Mouse (Mus musculus) midbrain, embryonic 10.5 days (tissue): Measurements from ENCODE around the gene Tekt4. TPM values are rescaled to one million over a fixed set of nuclear protein-coding genes. Genes with fewer than 3 reads are reported as not detected.
A peak's percentile ranks its signal among the peaks of the same experiment; 100 is the strongest.

Source experiments
- DNase-seq: peaks from one replicate; pipeline ENCODE4 v3.0.0-alpha.2; 2017; ENCODE audit warnings: low spot score
- H3K27ac ChIP-seq: fragments of 300-500 bp; sonication (generic); replicated peaks from 2 replicates; pipeline ENCODE4 v1.5.1; 2016; ENCODE audit warnings: mild to moderate bottlenecking
- H3K27me3 ChIP-seq: fragments of 300-500 bp; sonication (generic); 2 replicates; pipeline ENCODE4 v1.6.1; 2016; ENCODE audit warnings: low read depth, mild to moderate bottlenecking; ENCODE audit not compliant: poor library complexity, severe bottlenecking
- H3K36me3 ChIP-seq: fragments of 300-500 bp; sonication (generic); 2 replicates; pipeline ENCODE4 v1.6.1; 2016; ENCODE audit warnings: mild to moderate bottlenecking, moderate library complexity
- H3K4me1 ChIP-seq: fragments of 300-500 bp; sonication (generic); 2 replicates; pipeline ENCODE4 v1.6.1; 2016
- H3K4me3 ChIP-seq: fragments of 300-500 bp; sonication (generic); 2 replicates; pipeline ENCODE4 v1.5.1; 2016; ENCODE audit warnings: mild to moderate bottlenecking, moderate library complexity
- H3K9me3 ChIP-seq: fragments of 300-500 bp; sonication (generic); replicated peaks from 2 replicates; pipeline ENCODE4 v1.6.1; 2016; ENCODE audit warnings: mild to moderate bottlenecking
- WGBS: fragments of 180-500 bp; shearing (Covaris S2); methylation state at CpG from one replicate; pipeline ENCODE4 v1.1.7; 2016; 5-methylcytosine and 5-hydroxymethylcytosine counted together
- polyA plus RNA-seq: library from polyadenylated mRNA; unstranded; fragments of >200 nt; fragmentation: Nextera tagmentation; extraction: Ambion mirVana; gene quantifications from 2 replicates; pipeline ENCODE4 v1.2.1, GENCODE M21; 2016

The Tekt4 gene
- polyA plus RNA-seq, 1 experiment from 2014 or later: 0.38 TPM

DNA sequence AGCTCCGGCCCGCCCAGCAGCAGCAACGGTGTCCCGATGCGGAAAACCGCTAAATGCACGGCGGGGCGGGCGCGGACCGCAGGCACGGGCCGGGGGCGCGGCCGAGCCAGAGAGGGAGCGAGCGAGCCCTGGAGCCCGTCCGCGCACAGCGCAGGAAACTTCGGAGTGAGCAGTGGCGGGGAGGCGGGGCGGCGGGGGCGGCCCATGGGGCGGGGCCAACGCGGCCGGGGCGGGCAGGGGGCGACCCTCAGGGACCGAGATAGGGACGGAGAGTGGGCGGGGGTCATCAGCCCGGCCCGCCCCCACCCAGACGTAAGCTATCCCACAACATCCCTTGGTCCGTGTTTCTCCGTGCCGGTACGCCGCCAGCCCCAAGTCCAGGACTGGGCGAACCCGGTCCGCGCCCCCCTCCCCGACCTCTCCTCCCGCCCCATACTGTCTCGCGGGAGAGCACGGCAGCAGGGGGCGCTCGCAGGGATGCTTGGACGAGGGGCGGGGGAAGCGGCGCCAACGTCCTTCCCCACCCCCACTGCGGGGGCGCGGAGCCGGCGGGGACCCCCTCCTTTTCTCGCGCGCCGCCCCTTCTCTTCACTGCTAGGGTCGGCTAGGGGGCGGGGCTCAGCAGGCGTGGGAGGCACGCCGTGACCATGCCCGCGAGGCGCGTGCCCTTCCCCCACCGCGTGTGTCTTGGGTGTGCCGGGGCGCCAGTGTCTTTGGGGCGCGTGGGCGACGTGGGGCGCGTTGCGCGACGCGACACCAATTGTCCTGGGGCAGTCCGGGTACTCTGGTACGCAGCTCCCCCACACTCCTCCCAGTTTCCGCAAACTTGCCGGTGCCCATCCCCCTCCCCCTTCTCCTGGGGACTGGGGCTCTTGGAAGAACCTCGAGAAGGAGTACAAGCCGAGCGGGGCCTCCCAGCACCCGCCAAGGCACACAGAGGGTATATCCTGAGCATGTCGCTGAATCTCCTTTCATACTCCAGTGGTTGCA, 20.5 kb upstream of the Tekt4 start, which contains the start of gene Cacna1h:
Cacna1h (minus strand) TSS at position 167 of the 990 bp plus-strand sequence.
- Histone ChIP-seq H3K27ac (peak within 1 kb of the TSS; percentile 89), H3K4me1 (peaks cover 52% of the 10 kb centered on the region), H3K27me3 (peaks cover 80% of the 10 kb centered on the region), H3K9me3 (no peaks in the 10 kb centered on the region), H3K4me3 (peak within 1 kb of the TSS; percentile 82), H3K36me3 (no peaks in the 10 kb centered on the region)
- WGBS: under 1% methylated on average over 90 of the region's 103 CpGs
- DNase-seq: peak; percentile 80

- Histone ChIP-seq H3K4me1 (0 out of 2 replicates have a peak, but pooled peaks cover 3% of the 10 kb centered on the region), H3K27me3 (peaks cover 6% of the 10 kb centered on the region; the same call in 1 of the 2 replicates), H3K9me3 (no peaks in the 10 kb centered on the region), H3K36me3 (no peaks in the 10 kb centered on the region), H3K4me3 (no peak overlapping the region), H3K27ac (no peak overlapping the region)
- DNase-seq: no peak
- 82% methylated on average over 6 of the region's 6 CpGs for WGBS
Measured at GRCm38 (mm10) chr17:25441417-25441816, 13.0 kb upstream of the Tekt4 start.

GRCm38 (mm10) chr17:25442889-25443288, 11.5 kb upstream of the Tekt4 start:
- no peak overlapping the region for H3K27ac ChIP-seq
- H3K4me1 ChIP-seq: 0 out of 2 replicates have a peak, but pooled peaks cover 3% of the 10 kb centered on the region
- no peak for DNase-seq
- H3K4me3 ChIP-seq: no peak overlapping the region
- no peaks in the 10 kb centered on the region for H3K36me3 ChIP-seq
- no peaks in the 10 kb centered on the region for H3K27me3 ChIP-seq
- no peaks in the 10 kb centered on the region for H3K9me3 ChIP-seq
- 85% methylated on average over 3 of the region's 3 CpGs for WGBS

GRCm38 (mm10) chr17:25445074-25445473, 9.3 kb upstream of the Tekt4 start:
- no peaks in the 10 kb centered on the region for H3K9me3 ChIP-seq
- H3K27me3 ChIP-seq: no peaks in the 10 kb centered on the region
- H3K4me3 ChIP-seq: no peak overlapping the region
- 83% methylated on average over 4 of the region's 4 CpGs for WGBS
- no peak overlapping the region for H3K27ac ChIP-seq
- H3K4me1 ChIP-seq: peaks cover 11% of the 10 kb centered on the region
- no peaks in the 10 kb centered on the region for H3K36me3 ChIP-seq
- DNase-seq: no peak

DNA sequence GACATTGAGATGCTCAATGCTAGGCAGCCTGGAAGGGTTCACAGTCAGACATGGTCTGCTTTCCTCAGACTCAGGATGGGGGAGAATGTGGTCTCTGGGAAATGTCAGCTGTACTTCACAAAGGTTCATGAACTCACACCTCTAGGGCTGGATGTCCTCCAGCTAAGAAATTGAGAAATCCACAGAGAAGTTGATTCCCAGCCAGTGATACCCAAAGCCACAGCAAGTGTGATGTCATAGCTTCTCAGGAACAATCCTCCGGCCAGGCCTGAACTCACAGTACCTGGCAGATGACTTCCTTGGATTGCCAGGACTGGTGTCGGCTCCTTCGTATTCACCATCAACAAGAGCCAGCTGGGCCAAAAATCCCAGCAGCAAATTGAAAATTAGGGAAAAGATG, 8.6 kb upstream of the Tekt4 start:
- H3K27ac ChIP-seq: no peak overlapping the region
- H3K4me3 ChIP-seq: no peak overlapping the region
- H3K4me1 ChIP-seq: peaks cover 13% of the 10 kb centered on the region
- no peaks in the 10 kb centered on the region for H3K36me3 ChIP-seq
- H3K27me3 ChIP-seq: no peaks in the 10 kb centered on the region
- DNase-seq: no peak
- 91% methylated on average over 3 of the region's 3 CpGs for WGBS
- no peaks in the 10 kb centered on the region for H3K9me3 ChIP-seq

- H3K36me3 ChIP-seq: no peaks in the 10 kb centered on the region
- H3K4me1 ChIP-seq: peaks cover 10% of the 10 kb centered on the region
- no peaks in the 10 kb centered on the region for H3K9me3 ChIP-seq
- no peaks in the 10 kb centered on the region for H3K27me3 ChIP-seq
- no peak for DNase-seq
- H3K4me3 ChIP-seq: no peak overlapping the region
- WGBS: 85% methylated on average over 12 of the region's 12 CpGs
- no peak overlapping the region for H3K27ac ChIP-seq
Measured at GRCm38 (mm10) chr17:25447865-25448264, 6.5 kb upstream of the Tekt4 start.

GRCm38 (mm10) chr17:25450329-25450728, 4.1 kb upstream of the Tekt4 start:
- WGBS: 62% methylated on average over 4 of the region's 4 CpGs

DNA sequence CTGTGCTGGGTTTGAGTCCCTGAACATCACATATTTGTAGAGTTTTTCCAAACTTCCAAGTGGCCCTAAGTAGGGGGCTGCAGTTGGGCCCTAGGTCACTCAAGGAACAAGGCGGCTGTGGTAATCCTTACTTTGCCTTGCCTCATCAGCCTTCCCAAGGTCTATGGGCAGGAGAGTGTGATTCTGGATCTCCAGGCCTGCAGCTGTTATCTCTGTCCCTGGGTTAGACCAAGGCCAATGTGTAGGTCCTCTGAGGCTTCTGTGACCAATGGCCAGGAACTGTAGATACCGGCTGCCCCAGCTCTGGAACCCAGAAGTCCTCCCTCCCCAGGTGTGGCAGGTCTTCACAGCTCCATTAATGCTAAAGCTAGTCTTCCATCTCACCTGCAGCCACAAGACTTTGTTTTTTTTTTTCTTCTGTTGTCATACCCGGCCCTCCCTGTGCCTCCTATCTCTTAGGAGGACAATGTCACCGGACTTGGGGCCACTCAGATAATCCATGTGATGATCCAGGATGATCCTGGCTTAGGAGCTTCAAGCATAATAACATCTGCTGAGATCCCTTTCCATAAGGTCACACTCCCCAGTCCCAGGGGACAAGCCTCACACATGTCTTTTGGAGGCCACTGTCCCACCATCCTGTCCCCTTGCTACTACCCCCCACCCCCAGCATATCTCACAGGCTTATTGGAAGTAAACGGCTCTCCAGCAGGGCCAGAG, 2.0 kb upstream of the Tekt4 start:
- Histone ChIP-seq H3K27me3 (no peaks in the 10 kb centered on the region), H3K4me1 (peaks cover 32% of the 10 kb centered on the region), H3K4me3 (no peak overlapping the region), H3K36me3 (no peaks in the 10 kb centered on the region), H3K9me3 (no peaks in the 10 kb centered on the region), H3K27ac (no peak overlapping the region)
- 79% methylated on average over 5 of the region's 5 CpGs for WGBS
- DNase-seq: no peak

More at GRCm38 (mm10) chr17:25450329-25450728, 4.1 kb upstream of the Tekt4 start:
- DNase-seq: no peak
- Histone ChIP-seq H3K9me3 (no peaks in the 10 kb centered on the region), H3K36me3 (no peaks in the 10 kb centered on the region), H3K4me3 (no peak overlapping the region), H3K27me3 (no peaks in the 10 kb centered on the region), H3K4me1 (peaks cover 23% of the 10 kb centered on the region), H3K27ac (peak overlapping the region; percentile 38)

DNA sequence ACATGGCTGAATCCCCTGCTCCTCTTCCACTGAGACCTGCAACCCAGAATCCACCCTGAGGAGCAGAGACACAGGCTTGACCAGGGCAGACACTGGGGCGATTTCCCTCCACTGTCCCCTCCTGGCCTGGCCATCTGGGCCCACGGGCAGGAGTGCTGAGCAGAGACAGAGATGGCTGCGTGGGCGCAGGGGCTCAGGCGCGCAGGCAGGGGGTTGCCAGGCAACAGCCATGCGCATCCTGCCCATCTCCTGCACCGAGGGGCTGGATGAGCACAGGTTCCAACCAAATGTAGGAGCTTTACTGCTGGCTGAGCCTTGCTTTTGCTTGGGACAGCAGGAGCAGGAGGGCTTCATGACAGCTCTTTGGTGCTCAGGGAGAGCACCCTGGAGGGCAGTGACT, 2.1 kb downstream of the Tekt4 start:
- Histone ChIP-seq H3K4me3 (no peak overlapping the region), H3K36me3 (no peaks in the 10 kb centered on the region), H3K9me3 (no peaks in the 10 kb centered on the region), H3K4me1 (peaks cover 22% of the 10 kb centered on the region), H3K27ac (0 out of 2 replicates have a peak overlapping the region, but pooled peaks have one; percentile 2), H3K27me3 (no peaks in the 10 kb centered on the region)
- WGBS: 53% methylated on average over 8 of the region's 8 CpGs
- no peak for DNase-seq

DNA sequence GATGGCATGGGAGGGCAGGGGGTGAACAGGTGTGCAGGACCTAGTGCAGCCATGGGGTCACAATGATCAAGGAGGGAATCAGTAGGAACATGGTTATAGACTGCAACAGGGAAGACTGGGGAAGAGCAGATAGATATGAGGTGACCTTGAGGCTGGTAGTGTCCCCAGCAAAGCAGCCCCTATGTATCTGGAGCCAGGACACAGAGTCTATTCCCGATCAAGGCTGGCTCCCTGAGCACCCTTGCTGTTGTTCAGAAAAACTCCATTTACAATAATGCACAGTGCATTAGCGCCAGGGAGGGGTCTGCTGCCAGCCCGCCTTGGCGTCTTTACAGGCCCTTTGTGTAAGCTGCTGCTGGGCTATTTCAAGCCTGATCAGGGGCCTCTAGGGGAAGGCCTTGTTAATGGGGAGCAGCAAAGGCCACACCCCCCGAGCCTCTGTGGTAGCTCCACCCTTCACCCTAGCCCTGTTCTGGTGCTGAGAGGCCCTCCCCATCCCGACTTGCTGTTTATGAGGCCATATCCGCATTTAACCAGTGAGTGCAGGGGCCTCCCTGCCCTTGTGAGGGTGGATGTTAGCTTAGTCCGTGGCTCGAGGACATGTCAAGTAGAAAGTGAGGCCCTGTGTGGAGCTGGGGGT, 7.9 kb downstream of the Tekt4 start:
- Histone ChIP-seq H3K27ac (peak overlapping the region; percentile 49), H3K4me3 (no peak overlapping the region), H3K27me3 (no peaks in the 10 kb centered on the region), H3K4me1 (peaks cover 17% of the 10 kb centered on the region), H3K36me3 (no peaks in the 10 kb centered on the region), H3K9me3 (no peaks in the 10 kb centered on the region)
- WGBS: 36% methylated on average over 9 of the region's 9 CpGs
- no peak for DNase-seq

- Histone ChIP-seq H3K4me3 (no peak overlapping the region), H3K27me3 (no peaks in the 10 kb centered on the region), H3K4me1 (peaks cover 17% of the 10 kb centered on the region), H3K36me3 (no peaks in the 10 kb centered on the region), H3K9me3 (no peaks in the 10 kb centered on the region), H3K27ac (no peak overlapping the region)
- no peak for DNase-seq
- WGBS: 79% methylated on average over 4 of the region's 4 CpGs
Measured at GRCm38 (mm10) chr17:25463326-25463945, 9.0 kb downstream of the Tekt4 start.

DNA sequence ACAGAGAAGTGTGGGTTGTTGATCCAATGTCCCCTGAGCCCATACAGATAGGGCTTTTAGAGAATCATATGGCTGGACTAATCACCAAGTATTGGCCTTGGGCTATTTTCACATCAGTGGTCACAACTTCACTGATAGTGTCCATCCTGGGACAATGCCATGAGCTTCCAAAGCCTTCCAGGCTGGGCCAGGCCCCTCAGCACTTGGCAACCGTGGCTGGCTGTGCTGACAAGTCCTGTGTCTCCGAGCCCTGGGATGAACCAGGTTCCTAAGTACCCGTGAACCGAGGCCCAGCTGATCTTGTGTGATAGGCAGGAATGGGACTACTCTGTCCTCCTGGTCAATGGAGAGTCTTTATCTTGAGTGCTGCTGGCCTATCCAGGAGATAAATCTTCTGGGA, 9.7 kb downstream of the Tekt4 start:
- H3K27me3 ChIP-seq: no peaks in the 10 kb centered on the region
- no peak overlapping the region for H3K4me3 ChIP-seq
- no peak overlapping the region for H3K27ac ChIP-seq
- no peaks in the 10 kb centered on the region for H3K9me3 ChIP-seq
- no peaks in the 10 kb centered on the region for H3K36me3 ChIP-seq
- peaks cover 17% of the 10 kb centered on the region for H3K4me1 ChIP-seq
- DNase-seq: no peak
- WGBS: 86% methylated on average over 4 of the region's 4 CpGs
